Mouse (Mus musculus) lung, postnatal 0 days (tissue): ENCODE results near the gene Mn1.

ENCODE experiments used
- CTCF ChIP-seq: IDR thresholded peaks from 2 replicates; pipeline ENCODE4 v1.5.1; 2016; ENCODE audit warnings: antibody characterized with exemption, mild to moderate bottlenecking
- EP300 ChIP-seq: IDR thresholded peaks from 2 replicates; pipeline ENCODE4 v1.6.1; 2016; ENCODE audit warnings: antibody characterized with exemption, mild to moderate bottlenecking, control low read depth

DNA sequence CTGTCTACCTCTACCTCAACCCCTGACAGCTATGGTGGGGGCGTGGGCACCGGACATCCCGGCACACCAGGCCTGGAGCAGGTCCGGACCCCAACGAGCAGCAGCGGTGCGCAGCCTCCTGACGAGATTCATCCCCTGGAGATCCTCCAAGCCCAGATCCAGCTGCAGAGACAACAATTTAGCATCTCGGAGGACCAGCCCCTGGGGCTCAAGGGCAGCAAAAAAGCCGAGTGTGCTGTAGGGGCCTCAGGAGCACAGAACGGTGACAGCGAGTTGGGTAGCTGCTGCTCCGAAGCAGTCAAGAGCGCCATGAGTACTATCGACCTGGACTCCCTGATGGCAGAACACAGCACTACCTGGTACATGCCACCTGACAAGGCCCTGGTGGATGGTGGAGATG, 4.3 kb downstream of the Mn1 start:
- no peak for TF ChIP-seq CTCF
- no peak for TF ChIP-seq EP300
